ENCODE assay signal across 20 mouse cellular contexts in genomic region chr8:124351636-124352035, GRCm38 (mm10).
DNase-seq lines count a peak whose midpoint lies in the region; TF ChIP-seq lines count a peak whose summit lies in the region.
"Had no signal": no experiment of that assay in that cellular context is flagged by ENCODE, and none has a peak within 500 bp of the region (broad histone marks: within the 10 kb centered on the region; RNA-seq: fewer than 3 reads in every experiment).

No protein-coding gene starts in this region.

- H3K79me2 ChIP-seq in heart, adult 2 months (replicated peaks; ENCODE audit: control insufficient read depth, insufficient read depth, low read length): no peaks in the 10 kb centered on the region

- TF ChIP-seq EP300 in heart, adult 2 months (IDR thresholded peaks at IDR 0.05; ENCODE audit: insufficient read depth, low read depth, low read length): no peak

- WGBS in heart, adult 2 months: 59% methylated on average over 5 of the region's 5 CpGs

- intact Hi-C loops in heart, adult 2 months (cut with DNase I): loop anchor here (2.0 kb wide), 1 partner anchor 427 kb away; no protein-coding TSS in a partner anchor
- intact Hi-C loops in left cerebral cortex, adult 2 months (cut with DNase I): no loop called here

- no peak for TF ChIP-seq POLR2A in heart, adult 2 months (IDR thresholded peaks at IDR 0.05; ENCODE audit: insufficient read depth, low read depth, low read length)
- no peak for TF ChIP-seq POLR2A in embryonic fibroblast, embryonic 13.5 days (IDR thresholded peaks at IDR 0.05; ENCODE audit: low read depth, low read length)

- no peak overlapping the region for H3K4me3 ChIP-seq in heart, adult 2 months
- H3K4me3 ChIP-seq in left cerebral cortex, adult 2 months: no peak overlapping the region
- no peak overlapping the region for H3K4me3 ChIP-seq in embryonic fibroblast, embryonic 13.5 days (ENCODE audit: insufficient read depth, low read length)
- H3K4me3 ChIP-seq: forebrain, embryonic 12.5 days; hindbrain, embryonic 13.5 days; limb, embryonic 10.5 days; midbrain, embryonic 12.5 days; neural tube, embryonic 13.5 days had no signal

- no peaks in the 10 kb centered on the region for H3K27me3 ChIP-seq in heart, adult 2 months (ENCODE audit: control insufficient read depth, insufficient read depth, low read length)
- H3K27me3 ChIP-seq: hindbrain, embryonic 13.5 days; midbrain, embryonic 12.5 days; neural tube, embryonic 13.5 days; Patski had no signal

- no peak overlapping the region for H3K27ac ChIP-seq in heart, adult 2 months
- H3K27ac ChIP-seq in left cerebral cortex, adult 2 months: no peak overlapping the region
- no peak overlapping the region for H3K27ac ChIP-seq in embryonic fibroblast, embryonic 13.5 days (ENCODE audit: insufficient read depth, low read length)
- H3K27ac ChIP-seq: forebrain, embryonic 12.5 days; hindbrain, embryonic 13.5 days; limb, embryonic 10.5 days; midbrain, embryonic 12.5 days; neural tube, embryonic 13.5 days had no signal

- H3K36me3 ChIP-seq in heart, adult 2 months (ENCODE audit: control insufficient read depth, insufficient read depth, low read length): no peaks in the 10 kb centered on the region
- H3K36me3 ChIP-seq: forebrain, embryonic 12.5 days; hindbrain, embryonic 13.5 days; limb, embryonic 10.5 days; midbrain, embryonic 12.5 days; neural tube, embryonic 13.5 days had no signal

- TF ChIP-seq CTCF in heart, adult 2 months (IDR thresholded peaks at IDR 0.05): peak; percentile 31
- TF ChIP-seq CTCF in left cerebral cortex, adult 2 months (IDR thresholded peaks at IDR 0.05): peak; percentile 28
- peak; percentile 24; the same call in 1 of the 2 replicates for TF ChIP-seq CTCF in embryonic fibroblast, embryonic 13.5 days (IDR thresholded peaks at IDR 0.05; ENCODE audit: borderline replicate concordance, insufficient read depth, low read length)

- DNase-seq in heart, adult 2 months: no peak
- DNase-seq in heart, adult 8-10 months (ENCODE audit: low spot score): no peak
- no peak for DNase-seq in left cerebral cortex, adult 2 months (ENCODE audit: extremely low spot score in 1 of 2, low spot score in 2 of 2)
- DNase-seq in left cerebral cortex, adult 18-20 months (ENCODE audit: low spot score in 2 of 2): no peak
- peak; percentile 34 for DNase-seq in MN1 (ENCODE audit: low spot score)
- no peak for DNase-seq in spleen, postnatal 10 days (ENCODE audit: low spot score in 2 of 2)
- DNase-seq: adrenal gland, adult 8-10 months; cerebellum, postnatal 14 days; gastrocnemius, postnatal 25 days; heart, postnatal 14 days; kidney, postnatal 10 days; lung, adult 2 months; right cerebral cortex, postnatal 14 days had no signal

- no peaks in the 10 kb centered on the region; the same call in 1 of the 2 replicates for H3K4me1 ChIP-seq in heart, adult 2 months (ENCODE audit: control insufficient read depth, insufficient read depth, low read length)
- H3K4me1 ChIP-seq in embryonic fibroblast, embryonic 13.5 days (ENCODE audit: control insufficient read depth, insufficient read depth, low read length): peaks cover 5% of the 10 kb centered on the region
- H3K4me1 ChIP-seq: midbrain, embryonic 12.5 days; neural tube, embryonic 13.5 days had no signal

- no peak overlapping the region for H3K9ac ChIP-seq in heart, adult 2 months (ENCODE audit: low read depth, low read length)
- H3K9ac ChIP-seq: hindbrain, embryonic 13.5 days; midbrain, embryonic 12.5 days; neural tube, embryonic 13.5 days had no signal
